Mouse (Mus musculus): ENCODE results near the gene Speer1. TPM values are rescaled to one million over a fixed set of nuclear protein-coding genes. Genes with fewer than 3 reads are reported as not detected.

Speer1 gene
- total RNA-seq (2023) = not detected

GRCm38 (mm10) chr5:11341216-11341615, at the start of gene Speer1:
Gene Speer1, plus strand, starts transcription at chr5:11341516.

Other genes starting within 250 kb of the Speer1 start
- gene Gm8879, start 213.9 kb upstream of the Speer1 start, total RNA-seq (2023) = not detected
- gene Gm5861, start 158.4 kb upstream of the Speer1 start, total RNA-seq (2023) = not detected
- gene Gm8890, start 85.5 kb upstream of the Speer1 start, total RNA-seq (2023) = not detected
- gene Gm8897, start 74.9 kb downstream of the Speer1 start, total RNA-seq (2023) = not detected
- not detected for gene Gm8906, start 161.2 kb downstream of the Speer1 start, total RNA-seq (2023)

Measured in neutrophil, adult 59 days (primary cell).